Mouse (Mus musculus) kidney, adult 8-10 months (tissue): ENCODE results near the gene Il4ra.

Experiments used
- DNase-seq, 2 experiments: peaks; one replicate each; pipeline ENCODE4 v3.0.0; 2022

Gene Il4ra

DNA sequence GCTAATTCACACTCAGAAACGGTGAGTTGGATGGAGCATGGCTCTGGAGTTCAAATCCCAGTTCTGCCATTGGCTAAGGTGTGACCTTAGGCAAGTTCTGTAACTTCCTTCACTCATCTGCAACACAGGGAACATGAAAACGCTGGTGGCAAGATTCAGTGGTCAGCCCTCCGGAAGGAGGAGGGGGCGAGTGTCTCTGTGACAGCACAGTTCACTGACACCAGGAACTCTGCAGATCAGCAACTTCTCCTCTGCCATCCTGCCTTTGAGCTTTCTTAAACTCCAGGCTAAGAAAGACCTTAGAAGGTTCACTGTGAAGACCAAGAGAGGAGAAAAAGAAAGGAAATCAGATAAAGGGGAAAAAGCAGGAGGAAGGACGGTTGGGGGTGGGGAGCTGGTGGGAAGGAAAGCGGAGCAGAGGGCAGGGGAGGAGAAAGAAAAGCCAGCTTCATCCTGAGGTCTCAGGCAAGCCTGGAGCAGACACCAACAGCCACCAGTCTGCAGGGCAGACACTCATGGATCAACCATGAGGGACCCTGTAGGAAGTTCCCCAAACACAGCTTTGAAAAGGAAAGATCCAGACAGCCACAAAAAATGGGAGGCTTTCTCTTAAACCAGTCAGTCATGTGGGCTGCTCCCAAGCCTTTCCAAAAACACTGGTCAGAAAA lies 48.8 kb downstream of the Il4ra start:
- DNase-seq, result no peak

DNA sequence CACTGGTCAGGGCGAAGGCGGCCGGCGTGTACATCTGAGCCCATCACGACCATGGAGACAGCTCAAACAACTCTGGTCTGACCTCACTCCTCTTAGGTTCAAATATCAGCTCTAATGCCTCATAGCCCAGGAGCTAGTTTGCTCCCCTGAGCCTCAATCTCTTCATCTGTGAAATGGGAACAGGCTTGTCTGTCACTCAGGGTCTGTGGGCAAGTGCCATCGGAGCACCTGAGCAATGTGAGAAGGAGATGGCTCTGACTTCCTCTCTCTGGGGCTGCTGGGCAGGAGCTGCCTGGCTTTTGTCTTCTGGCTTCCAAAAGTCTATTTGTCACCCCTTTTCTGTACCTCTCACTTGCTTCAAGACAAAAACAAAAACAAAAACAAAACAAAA lies 49.4 kb downstream of the Il4ra start:
- DNase-seq, result no peak

DNA sequence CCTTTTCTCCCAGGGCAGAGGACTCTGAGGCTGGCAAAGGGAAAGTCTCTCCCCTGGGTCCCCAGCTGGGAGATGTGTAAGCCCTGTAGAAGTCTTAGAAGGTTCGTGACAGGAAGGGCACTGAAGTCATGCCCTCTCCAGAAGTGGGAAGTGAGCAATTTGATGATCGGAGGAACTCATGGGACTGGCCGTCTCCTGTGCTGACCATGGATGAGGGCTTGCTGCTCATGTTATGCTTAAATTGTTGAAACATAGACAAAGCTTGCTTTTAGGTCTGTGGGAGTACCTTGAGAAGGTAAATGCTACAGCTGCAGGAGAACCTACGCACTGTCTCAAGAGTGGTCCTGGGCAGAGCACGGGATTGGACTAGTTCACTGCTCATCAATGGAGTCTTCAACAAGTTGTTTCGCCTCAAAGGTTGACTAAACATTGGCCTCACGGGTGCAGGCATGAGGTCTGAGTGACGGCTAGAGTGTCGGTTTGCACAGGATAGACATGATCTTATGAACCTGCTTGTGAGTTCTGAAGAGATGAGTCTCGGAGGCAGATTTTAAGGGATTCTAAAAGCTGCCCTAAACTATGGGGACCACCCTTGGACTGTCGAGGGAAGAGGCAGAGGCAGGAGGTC lies 50.0 kb downstream of the Il4ra start:
- no peak for DNase-seq

DNA sequence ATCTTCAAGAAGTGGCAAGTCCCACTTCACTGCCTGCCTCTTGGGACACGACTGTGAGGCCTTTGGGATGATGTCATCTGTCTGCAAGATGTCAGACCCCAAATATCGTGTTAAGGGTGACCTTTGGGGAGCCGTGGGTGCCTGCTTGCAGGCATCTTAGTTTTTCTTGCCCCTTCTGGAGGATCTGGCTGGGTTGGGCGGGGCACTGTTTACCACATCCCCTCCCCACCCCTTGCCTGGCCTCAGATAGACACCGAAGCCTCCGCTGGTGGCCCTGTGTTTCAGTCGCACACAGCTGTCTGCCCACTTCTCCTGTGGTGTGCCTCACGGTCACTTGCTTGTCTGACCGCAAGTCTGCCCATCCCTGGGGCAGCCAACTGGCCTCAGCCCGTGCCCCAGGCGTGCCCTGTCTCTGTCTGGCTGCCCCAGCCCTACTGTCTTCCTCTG lies 51.3 kb downstream of the Il4ra start, which contains the start of gene Il21r:
Gene Il21r (plus strand): TSS at position 245 of the 447 bp plus-strand sequence.
- DNase-seq, result no peak

DNA sequence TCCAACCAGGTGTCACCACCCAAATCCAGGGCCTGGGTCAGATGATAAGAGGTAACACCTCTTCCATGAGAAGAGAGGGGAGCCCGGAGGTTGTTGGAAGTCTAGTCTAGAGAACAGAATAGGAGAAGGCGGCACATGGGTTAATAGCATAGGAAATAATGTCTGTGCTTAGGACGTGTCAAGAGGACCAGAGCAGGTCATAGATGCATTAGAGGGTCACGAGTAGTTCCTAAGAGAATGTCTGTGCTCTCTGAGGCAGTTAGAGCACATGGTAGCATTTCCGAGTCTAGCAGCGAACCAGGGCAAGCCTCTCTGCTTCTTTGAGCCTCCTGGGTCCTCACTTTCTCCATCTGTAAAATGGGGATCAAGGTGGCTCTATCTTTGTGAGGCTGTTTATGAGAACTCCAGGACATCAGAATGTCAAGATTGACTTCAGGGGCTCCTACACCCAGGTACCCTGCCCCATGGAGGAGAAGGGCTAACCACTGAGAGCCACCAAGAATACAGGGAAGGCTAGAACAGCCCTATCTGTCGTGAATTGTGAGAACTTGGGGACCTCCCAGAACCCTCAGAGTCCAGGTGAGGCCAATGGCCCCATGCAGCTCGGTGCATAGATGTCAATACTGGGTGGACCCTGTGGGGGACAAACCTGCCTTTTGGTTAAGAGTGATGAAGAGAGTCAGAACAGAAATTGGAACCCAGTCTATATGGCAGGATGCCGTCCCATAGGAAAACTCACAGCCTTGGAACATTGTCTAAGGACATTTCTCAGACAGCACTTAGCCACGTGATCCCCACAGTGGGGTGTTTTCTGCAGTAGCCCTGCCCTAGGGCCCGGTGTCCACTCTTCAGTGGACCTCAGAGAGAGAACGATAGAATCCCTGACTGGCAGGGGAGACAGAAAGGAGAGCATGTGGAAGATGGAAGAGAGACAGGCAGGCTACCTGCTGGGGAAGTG lies 52.7 kb downstream of the Il4ra start:
- DNase-seq, result no peak

DNA sequence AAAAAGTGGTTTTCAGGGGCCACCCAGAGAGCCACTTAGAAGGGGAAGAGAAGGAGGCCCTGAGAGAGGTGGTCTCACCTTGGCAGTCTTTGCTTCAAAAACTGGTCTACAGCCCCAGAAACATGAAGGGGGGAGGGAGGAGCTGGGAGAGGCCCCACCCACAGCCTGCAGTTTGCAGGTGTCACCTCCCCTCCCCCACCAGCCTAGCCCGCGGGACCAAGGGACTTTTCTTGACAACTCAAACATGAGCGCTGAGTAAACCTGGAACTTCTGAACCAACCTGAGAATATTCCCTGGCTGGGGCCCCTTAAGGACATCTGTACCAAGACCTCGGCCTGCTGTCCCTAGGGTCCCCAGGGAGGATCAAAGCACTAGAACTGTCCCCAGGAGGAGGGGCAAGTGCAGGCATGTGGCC lies 53.8 kb downstream of the Il4ra start:
- DNase-seq, result no peak

DNA sequence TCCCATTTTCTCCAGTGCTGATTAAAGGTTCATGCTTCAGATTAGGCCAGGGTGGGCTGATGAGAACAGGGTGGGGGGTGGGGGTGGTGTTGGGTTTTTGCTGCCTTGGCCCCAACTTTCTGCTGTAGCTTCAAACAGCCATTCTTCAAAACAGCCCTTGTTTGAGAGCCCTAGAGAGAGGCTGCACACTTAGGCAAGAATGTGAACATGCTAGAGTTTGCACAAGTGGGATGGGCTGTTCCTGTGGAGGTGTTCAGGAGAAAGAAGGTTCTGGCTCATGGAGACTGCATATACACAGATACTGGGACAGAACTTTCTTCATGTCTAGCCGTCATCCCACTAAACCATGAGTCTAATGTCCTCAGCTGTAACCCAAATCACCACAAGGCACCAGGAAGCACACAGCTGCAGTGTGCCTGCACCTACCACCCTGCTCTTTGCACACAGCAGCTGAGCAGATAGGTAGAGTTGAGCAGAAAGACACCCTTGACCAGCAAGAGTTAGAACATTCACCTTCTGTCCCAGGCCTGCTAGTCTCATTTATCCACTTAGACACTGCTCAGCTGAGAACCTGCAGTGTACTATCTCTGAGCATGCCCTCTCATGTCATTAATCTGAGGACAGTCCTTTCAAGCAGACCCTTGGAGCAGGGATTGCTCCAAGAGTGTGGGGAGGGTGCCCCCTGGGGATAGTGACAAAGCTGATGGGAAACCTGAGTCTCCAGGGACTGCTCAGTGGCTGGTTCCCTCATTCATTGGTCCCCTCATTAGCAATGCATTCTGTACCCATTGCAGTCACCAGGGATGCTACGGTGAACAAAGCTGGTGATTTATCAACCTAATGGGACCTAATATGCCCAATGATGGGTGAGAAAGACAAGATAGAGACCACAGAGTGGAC lies 54.6 kb downstream of the Il4ra start:
- DNase-seq, result no peak

DNA sequence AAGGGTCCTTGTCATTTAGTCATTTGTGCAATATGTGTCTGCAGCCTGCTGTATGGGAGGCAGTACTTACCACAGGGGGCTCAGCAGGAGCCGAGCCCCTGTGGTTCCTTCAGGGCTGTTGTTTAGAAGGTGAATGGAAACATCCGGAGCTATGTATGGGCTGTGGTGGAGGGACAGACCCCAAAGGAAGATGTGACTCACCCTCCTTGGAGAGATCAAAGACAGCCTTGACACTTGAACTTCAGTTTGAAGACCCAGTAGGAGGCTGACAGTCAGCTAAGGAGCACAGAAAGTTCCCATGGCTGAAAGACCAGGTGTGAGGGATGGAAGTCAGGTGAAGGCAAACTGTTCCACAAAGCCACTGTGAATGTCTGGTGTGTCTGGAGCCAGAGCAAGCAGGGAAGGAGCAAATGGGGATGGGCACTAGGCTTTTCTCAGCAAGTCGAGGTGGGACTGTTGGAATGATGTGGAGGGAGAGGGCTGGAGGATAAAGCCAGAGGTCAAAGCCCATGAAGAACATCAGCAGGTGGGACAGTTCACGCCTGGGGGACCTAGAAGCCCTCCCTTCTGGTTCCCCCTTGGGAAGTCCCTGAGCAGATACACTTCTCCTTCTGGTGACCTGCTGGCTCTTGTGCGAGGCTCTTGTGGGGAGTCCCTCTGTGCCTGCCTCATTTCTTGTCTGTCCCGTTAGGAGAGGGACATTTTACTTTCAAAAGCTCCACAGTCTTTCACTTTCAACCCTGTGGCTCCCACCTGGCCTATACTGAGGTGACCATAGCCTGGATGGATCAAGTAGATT lies 55.7 kb downstream of the Il4ra start:
- DNase-seq, result no peak

DNA sequence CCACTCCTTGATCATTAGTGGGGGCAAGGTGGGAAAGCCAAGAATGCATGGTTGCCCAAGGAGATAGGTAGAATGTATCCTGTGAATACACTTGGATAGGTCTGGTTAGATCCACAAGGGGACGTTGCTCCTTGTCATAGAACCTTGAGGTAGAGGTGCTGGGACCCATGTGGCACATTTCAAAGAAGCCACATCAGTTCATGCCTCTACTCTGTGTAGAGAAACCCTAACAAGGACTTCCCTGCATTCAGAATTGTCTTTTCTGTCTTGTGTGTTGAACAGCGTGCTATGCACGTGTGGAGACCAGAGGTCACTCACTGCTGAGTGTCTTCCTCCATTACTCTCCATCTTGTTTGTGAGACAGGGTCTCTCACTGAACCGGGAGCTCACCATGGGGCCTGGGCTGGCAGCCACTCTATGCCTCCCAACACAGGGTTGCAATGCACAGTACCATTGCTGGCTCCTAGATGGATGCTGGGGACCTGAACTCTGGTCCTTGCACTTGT lies 56.3 kb downstream of the Il4ra start:
- DNase-seq, result no peak

DNA sequence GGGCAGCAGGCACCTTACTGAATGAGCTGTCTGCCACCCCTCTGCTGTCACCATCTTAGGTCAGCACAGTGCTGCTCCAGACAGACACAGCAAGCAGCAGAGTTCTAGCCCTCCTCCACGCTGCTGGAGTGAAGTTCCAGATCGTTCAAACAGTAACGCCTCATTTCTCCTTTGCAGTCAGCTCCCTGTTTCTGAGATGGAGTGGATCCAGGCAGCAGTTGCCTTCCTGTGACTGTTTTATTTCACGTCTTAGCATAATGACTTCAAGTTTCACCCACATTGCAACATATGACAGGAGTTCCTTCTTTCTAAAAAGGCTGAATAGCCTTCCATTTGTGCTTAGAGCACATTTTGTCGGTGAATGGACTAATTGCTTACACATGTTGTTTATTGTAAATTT lies 61.7 kb downstream of the Il4ra start:
- DNase-seq, result no peak

DNA sequence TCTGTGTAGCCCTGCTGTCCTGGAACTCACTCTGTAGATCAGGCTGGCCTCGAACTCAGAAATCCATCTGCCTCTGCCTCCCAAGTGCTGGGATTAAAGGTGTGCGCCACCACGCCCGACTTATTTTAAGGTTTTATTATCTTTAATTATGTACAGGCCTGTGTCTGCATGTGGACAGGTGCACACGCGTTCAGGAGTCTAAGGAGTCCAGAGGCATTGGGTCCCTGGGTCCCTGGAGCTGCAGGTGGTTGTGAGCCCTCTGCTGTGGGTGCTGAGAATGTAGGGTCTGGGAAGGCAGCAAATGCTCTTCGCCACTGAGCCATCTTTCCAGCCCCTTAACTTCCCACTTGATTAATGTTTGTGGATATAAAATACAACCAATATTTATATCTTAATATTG lies 63.5 kb downstream of the Il4ra start:
- no peak for DNase-seq

DNA sequence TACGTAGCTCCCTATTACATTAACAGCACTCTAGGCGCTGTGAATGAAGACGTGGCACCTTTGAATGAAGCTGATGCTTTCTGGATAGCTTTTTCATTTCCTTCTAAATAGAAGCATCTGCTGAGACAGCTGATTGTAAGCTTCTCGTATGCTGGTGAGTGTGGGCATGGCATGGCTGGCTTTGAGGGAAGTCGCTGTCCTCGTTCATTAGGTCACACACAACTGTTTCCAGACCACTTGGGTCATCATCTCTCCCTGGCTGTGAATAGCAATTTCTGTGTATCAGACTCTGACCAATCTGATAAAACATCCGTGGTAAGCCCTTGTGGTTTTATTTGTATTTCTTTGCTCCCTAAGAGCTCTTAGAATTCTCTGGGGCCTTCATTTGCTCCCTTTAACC lies 66.1 kb downstream of the Il4ra start:
- no peak for DNase-seq

DNA sequence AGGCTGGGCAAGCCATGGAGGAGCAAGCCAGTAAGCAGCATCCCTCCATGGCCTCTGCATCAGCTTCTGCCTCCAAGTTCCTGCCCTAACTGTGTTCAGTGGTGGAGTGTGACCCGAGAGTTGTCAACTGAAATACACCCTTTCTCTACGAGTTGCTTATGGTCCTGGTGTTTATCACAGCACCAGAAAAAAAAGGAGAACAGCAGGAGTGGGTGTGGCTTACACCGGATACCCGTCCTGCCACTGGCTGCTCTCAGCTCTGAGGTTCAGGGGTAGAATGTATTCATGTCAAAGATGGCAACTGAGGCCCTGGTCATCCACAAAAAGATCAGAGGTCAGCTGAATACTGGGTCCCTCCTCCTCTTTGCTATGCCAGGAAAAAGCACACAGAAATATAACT lies 68.2 kb downstream of the Il4ra start:
- no peak for DNase-seq

DNA sequence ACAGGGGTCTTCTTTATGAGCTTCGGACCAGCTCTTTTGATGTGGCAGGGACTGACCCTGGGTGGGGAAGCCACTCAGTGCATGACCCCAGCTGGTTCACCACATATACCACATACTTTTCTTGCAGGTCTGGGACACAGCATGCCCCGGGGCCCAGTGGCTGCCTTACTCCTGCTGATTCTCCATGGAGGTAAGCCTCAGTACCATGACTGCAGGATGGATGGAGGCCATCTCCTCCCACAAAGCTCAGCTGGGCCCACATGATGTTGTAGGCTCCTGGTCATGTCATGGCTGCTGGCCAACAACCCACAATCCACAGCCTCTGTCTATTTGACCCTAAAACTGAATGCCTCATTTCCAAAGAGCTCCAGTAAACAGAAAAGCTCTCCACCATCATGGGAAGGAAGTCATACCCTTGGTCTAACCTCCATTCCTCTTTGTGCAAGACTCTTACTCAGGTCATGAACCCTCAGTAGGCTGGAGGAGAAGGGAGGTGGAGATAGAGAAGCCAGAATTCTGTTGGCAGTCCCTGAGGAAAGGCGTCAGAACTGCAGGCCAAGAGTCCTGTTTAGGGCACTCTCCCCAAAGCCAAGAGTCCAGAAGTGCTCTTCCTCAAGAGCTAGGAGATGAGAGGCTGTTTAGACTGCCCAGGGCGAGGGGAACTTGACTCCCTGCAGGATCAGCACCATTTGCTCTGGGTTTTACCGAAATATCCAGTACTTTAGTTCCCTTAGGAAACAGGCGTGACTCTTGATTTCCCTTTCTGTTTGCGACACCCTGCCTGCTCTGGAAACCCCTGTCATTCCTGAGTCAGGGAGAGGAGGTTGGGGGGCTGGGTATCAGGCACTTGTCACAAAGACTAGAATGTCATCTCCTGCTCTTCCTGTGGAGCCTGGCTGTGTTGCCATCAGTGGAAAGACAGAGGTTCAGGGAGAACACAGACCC lies 71.1 kb downstream of the Il4ra start:
- no peak for DNase-seq

DNA sequence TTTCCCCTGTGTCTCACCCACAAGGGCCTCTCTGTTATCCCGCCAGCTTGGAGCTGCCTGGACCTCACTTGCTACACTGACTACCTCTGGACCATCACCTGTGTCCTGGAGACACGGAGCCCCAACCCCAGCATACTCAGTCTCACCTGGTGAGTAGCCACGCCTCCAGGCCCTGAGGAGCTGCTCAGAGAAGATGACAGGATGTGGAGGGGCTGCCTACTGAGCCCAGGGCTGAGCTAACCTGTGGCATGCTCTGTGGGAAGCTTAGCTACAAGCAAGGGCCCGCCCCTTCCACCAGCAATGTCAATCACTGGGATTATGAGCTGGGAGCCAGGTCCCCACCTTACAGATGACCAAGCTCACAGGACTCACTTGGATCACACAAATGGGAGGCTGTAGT lies 73.3 kb downstream of the Il4ra start:
- DNase-seq, result no peak

DNA sequence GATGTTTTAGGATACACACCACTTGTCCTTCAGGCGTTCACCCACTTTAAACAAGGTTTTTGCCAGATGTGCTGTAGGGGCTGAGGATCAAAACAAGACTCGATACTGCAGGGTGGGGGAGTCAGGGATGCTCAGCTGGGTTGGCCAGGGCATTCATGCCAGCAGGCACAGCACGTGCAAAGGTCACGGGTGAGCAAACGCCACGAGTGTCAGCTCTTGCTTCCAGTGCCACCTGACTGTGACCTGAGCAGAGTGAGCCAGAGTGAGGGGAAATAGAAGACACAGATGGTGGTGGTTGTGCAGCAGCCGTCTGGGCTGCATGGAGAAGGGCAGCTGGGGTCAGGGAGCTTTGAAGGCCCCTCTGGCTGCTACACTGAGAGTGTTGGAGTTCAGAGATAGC lies 73.9 kb downstream of the Il4ra start:
- DNase-seq, result no peak
